Mouse (Mus musculus) splenic B cell, adult 2 months (primary cell): ENCODE measurements at regions not wholly inside any gene's neighbourhood (a gene's known extent, or its start where the extent isn't known, plus 50 kb on each side); places are given as distances from the start of the nearest gene placed in this dataset.

Experiments
- DNase-seq: peaks from one replicate; pipeline ENCODE4 v3.0.0-alpha.2; 2011; ENCODE audit warnings: low read depth, low spot score
- H3K27me3 ChIP-seq: 2 replicates; pipeline ENCODE4 v1.6.1; 2012; ENCODE audit warnings: mild to moderate bottlenecking, low read length, moderate library complexity, mixed read lengths; ENCODE audit not compliant: control insufficient read depth, poor library complexity, insufficient read depth, severe bottlenecking
- H3K36me3 ChIP-seq: 2 replicates; pipeline ENCODE4 v1.6.1; 2012; ENCODE audit warnings: mild to moderate bottlenecking, low read length, moderate library complexity, mixed read lengths; ENCODE audit not compliant: control insufficient read depth, poor library complexity, insufficient read depth, severe bottlenecking

DNA sequence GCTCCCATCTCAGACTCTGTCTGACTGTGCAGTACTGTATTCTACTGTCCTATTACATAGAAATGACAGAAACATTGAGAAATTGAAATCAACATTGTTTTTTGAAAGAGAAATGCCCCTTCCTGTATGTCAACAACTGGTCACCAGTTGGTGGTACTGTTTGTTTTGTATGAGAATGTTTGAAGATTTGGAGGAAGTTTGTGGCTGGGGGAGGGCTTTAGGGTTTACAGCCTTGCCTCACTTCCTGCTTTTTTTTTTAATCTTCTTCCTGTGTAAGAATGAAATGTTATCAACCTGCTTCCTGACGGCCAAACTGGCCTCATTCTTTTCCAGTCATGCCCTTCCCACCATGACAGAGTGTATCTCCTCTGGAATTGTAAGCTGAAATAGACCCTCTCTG lies 161.3 kb downstream of the Kcnj2 start:
- Histone ChIP-seq H3K36me3 (no peaks in the 10 kb centered on the region), H3K27me3 (no peaks in the 10 kb centered on the region)
- no peak for DNase-seq

GRCm38 (mm10) chr11:111236741-111237140 lies 170.8 kb downstream of the Kcnj2 start:
- no peak for DNase-seq
- Histone ChIP-seq H3K27me3 (no peaks in the 10 kb centered on the region), H3K36me3 (no peaks in the 10 kb centered on the region)

- Histone ChIP-seq H3K27me3 (no peaks in the 10 kb centered on the region), H3K36me3 (no peaks in the 10 kb centered on the region)
- no peak for DNase-seq
These were observed 173.8 kb downstream of the Kcnj2 start for GRCm38 (mm10) chr11:111239784-111240183.

- Histone ChIP-seq H3K36me3 (no peaks in the 10 kb centered on the region), H3K27me3 (no peaks in the 10 kb centered on the region)
These were observed 186.3 kb downstream of the Kcnj2 start for GRCm38 (mm10) chr11:111252226-111252625.

GRCm38 (mm10) chr11:111256596-111256995 lies 190.6 kb downstream of the Kcnj2 start:
- no peaks in the 10 kb centered on the region for H3K36me3 ChIP-seq
- no peak for DNase-seq
- no peaks in the 10 kb centered on the region for H3K27me3 ChIP-seq

More at GRCm38 (mm10) chr11:111252226-111252625, 186.3 kb downstream of the Kcnj2 start:
- no peak for DNase-seq

DNA sequence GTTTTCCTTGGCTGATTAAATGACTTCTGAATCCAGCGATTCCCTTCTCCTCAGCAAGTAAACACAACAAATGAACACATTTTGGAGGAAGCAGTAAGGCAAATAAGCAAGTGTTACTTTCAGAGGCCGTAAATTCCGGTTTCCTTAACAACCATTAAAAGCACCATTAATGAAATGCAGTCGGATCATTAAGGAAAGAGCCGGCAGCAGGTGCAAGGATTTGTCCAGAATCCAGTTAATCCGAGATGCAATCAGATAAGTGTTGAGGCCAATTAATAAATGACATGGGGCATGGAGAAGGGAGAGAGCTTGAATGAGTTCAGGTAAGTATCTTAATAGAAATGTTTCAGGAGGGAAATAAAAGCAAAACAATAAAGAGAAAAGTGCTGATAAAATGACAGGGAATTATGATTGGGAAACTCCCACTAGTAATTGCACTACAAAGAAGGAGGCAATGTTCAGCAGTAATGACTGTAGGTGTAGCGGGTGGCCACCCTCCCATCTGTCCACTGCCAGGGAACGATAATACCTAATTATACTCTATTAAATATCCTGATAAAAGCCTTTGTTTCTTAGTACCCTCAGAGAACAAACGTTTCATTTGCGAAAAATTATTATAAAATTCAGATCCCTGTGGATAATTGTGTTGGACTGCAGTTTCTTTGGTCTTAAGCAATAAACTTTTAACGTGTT lies 194.9 kb downstream of the Kcnj2 start:
- no peak for DNase-seq
- no peaks in the 10 kb centered on the region for H3K27me3 ChIP-seq

DNA sequence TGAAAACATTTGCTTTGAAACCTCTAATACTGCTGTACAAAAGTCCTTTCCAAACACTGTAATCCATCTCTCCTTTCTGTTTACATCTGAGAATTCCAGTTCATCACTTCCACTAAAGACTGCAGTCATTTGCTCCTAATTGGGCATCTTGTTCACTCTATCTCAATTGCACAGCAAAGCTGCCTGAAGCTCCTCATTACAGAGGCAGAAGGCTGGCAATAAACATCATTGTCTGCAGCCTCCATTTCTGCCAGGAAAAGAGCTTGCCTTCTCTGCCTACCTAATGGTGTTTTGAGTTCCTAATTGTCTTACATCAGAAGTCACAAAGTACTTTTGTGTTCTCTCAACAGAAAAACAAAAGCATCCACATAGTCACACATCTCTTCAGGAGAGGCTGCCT lies 207.7 kb downstream of the Kcnj2 start:
- Histone ChIP-seq H3K36me3 (no peaks in the 10 kb centered on the region), H3K27me3 (no peaks in the 10 kb centered on the region)
- no peak for DNase-seq

More for the DNA sequence above, 194.9 kb downstream of the Kcnj2 start:
- no peaks in the 10 kb centered on the region for H3K36me3 ChIP-seq

- no peaks in the 10 kb centered on the region for H3K36me3 ChIP-seq
- H3K27me3 ChIP-seq, result no peaks in the 10 kb centered on the region
- no peak for DNase-seq
These were observed 214.8 kb downstream of the Kcnj2 start for GRCm38 (mm10) chr11:111280769-111281168.

DNA sequence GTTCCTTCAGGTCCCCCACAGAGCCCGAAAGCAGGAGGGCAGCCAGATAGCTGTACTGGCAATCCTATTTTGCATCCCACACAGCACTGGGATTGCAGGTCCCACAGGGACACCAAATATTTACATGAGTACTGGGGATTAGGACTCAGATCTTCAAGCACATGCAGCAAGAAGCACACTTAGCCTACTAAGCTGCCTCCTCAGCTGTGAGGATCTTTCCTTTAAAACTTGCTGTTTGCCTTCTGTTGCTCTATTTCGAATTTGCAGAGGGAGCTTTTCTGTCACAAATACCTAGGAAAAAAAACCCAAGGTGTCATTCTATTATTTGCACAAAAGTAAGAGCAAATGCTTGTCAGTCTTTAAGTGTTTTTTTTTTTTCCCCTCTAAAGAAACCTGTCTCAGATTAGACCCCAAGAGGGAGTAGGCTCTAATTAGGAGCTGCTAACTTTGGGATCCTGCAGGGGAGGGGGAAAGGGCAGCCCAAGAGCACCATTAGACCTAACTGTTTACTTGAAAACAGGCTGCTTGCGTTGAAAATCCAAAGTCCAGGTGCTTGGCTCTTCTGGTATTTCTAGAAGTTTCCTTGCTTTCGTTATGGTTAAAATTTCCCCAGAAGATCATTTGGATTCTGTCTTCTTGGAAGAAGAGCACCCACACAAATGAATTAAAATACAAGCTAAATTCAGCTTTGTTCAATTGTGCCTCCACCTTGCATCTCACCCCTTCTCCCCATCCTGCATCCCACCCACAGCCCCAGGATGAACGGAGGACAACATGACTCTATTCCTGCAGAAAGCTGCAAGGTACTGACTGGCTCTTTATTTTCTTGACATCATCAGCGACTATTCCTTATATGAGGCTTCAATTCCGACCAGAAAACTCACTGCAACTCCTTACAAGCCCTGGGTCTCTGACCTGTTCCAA lies 215.5 kb downstream of the Kcnj2 start:
- DNase-seq, result no peak
- Histone ChIP-seq H3K36me3 (no peaks in the 10 kb centered on the region), H3K27me3 (no peaks in the 10 kb centered on the region)

DNA sequence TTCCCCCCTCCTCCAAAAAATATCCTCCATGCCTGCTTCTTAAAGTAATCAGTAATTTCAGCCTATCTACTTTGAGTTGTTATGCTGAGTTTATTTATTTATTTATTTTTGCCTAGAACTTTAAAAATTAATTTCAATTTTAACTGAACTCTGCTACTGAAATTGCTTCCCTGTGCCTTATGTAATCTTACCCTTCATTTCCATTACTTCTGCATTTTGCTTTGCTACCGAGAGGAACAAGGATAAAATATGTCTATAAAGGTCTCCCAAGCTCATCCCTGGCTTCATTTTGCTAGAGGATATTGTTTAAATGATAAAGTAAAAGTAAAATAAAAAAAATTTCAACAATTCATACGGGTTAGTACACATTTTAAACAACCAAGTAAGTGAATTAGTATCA lies 216.3 kb downstream of the Kcnj2 start:
- Histone ChIP-seq H3K36me3 (no peaks in the 10 kb centered on the region), H3K27me3 (no peaks in the 10 kb centered on the region)
- DNase-seq, result no peak

- no peak for DNase-seq
These were observed 224.6 kb downstream of the Kcnj2 start for GRCm38 (mm10) chr11:111290537-111290936.

DNA sequence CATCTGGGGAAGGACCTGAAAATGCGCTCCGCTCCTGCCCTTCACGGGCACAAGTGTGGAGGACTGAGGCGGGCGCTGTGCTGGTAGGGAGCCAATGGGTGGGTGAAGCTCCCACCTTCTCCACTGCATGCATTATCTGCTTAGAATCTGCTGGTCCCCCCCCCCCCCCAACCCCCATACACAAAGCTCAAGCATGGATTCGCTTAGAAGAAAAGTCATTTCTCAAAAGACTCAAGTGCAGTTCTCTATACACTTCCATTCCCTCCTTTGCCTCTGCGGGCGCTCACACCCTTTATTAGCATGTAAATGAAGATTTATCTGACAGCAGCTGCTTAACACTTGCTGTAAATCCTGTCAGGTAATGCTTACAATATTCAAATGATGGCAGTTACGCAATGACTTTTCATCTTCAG lies 230.4 kb downstream of the Kcnj2 start:
- no peaks in the 10 kb centered on the region for H3K36me3 ChIP-seq
- H3K27me3 ChIP-seq, result no peaks in the 10 kb centered on the region

More at GRCm38 (mm10) chr11:111290537-111290936, 224.6 kb downstream of the Kcnj2 start:
- Histone ChIP-seq H3K27me3 (no peaks in the 10 kb centered on the region), H3K36me3 (no peaks in the 10 kb centered on the region)

GRCm38 (mm10) chr11:111312802-111313201 lies 246.8 kb downstream of the Kcnj2 start:
- Histone ChIP-seq H3K36me3 (no peaks in the 10 kb centered on the region), H3K27me3 (no peaks in the 10 kb centered on the region)
- no peak for DNase-seq

More for the DNA sequence above, 230.4 kb downstream of the Kcnj2 start:
- DNase-seq, result no peak

GRCm38 (mm10) chr11:111313566-111313965 lies 247.6 kb downstream of the Kcnj2 start:
- no peaks in the 10 kb centered on the region for H3K27me3 ChIP-seq
- no peaks in the 10 kb centered on the region for H3K36me3 ChIP-seq
- no peak for DNase-seq

GRCm38 (mm10) chr11:111321576-111321975 lies 255.6 kb downstream of the Kcnj2 start:
- DNase-seq, result no peak
- H3K27me3 ChIP-seq, result no peaks in the 10 kb centered on the region
- no peaks in the 10 kb centered on the region for H3K36me3 ChIP-seq
